Mouse (Mus musculus) kidney, postnatal 0 days (tissue): Measurements from ENCODE around the gene Cant1. TPM values are rescaled to one million over a fixed set of nuclear protein-coding genes. Genes with fewer than 3 reads are reported as not detected.

Source experiments
- ATAC-seq: fragments of 200-750 bp; cut with Nextera tagmentation; replicated peaks from 2 replicates; pipeline ENCODE4 v1.8.0; 2017; ENCODE audit warnings: low read depth, moderate number of reproducible peaks, moderate TSS enrichment, moderate library complexity; ENCODE audit not compliant: low FRiP score
- DNase-seq: peaks from one replicate; pipeline ENCODE4 v3.0.0-alpha.2; 2016; ENCODE audit warnings: low spot score
- H3K27ac ChIP-seq: fragments of 300-500 bp; sonication (generic); 2 replicates; pipeline ENCODE4 v1.5.1; 2014; ENCODE audit warnings: mild to moderate bottlenecking
- H3K27me3 ChIP-seq: fragments of 300-500 bp; sonication (generic); 2 replicates; pipeline ENCODE4 v1.6.1; 2014; ENCODE audit warnings: low read length, mixed read lengths; ENCODE audit not compliant: insufficient read depth
- H3K36me3 ChIP-seq: fragments of 300-500 bp; sonication (generic); 2 replicates; pipeline ENCODE4 v1.6.1; 2014; ENCODE audit warnings: low read length, mixed read lengths; ENCODE audit not compliant: insufficient read depth
- H3K4me1 ChIP-seq: fragments of 300-500 bp; sonication (generic); replicated peaks from 2 replicates; pipeline ENCODE4 v1.6.1; 2014; ENCODE audit warnings: antibody characterized with exemption, low read length, mixed read lengths; ENCODE audit not compliant: insufficient read depth
- H3K4me2 ChIP-seq: fragments of 300-500 bp; sonication (generic); 2 replicates; pipeline ENCODE4 v1.6.1; 2014; ENCODE audit warnings: mild to moderate bottlenecking, low read length, moderate library complexity, mixed read lengths
- H3K4me3 ChIP-seq: fragments of 300-500 bp; sonication (generic); replicated peaks from 2 replicates; pipeline ENCODE4 v1.5.1; 2014; ENCODE audit warnings: low read depth, low read length
- H3K9ac ChIP-seq: fragments of 300-500 bp; sonication (generic); 2 replicates; pipeline ENCODE4 v1.6.1; 2014; ENCODE audit warnings: low read depth, low read length
- H3K9me3 ChIP-seq: fragments of 300-500 bp; sonication (generic); replicated peaks from 2 replicates; pipeline ENCODE4 v1.6.1; 2016; ENCODE audit warnings: low read length, inconsistent platforms, mixed read lengths
- CTCF ChIP-seq: IDR thresholded peaks from 2 replicates; pipeline ENCODE4 v1.5.1; 2016; ENCODE audit warnings: antibody characterized with exemption, low read depth, mild to moderate bottlenecking, moderate library complexity
- WGBS: fragments of 180-500 bp; shearing (Covaris S2); extraction: QIAGEN DNeasy Blood & Tissue Kit; methylation state at CpG from one replicate; pipeline ENCODE4 v1.1.7; 2014; 5-methylcytosine and 5-hydroxymethylcytosine counted together
- polyA plus RNA-seq: library from polyadenylated mRNA; unstranded; fragments of >200 nt; fragmentation: Nextera tagmentation; extraction: Ambion mirVana; gene quantifications from 2 replicates; pipeline ENCODE4 v1.2.1, GENCODE M21; 2015

The Cant1 gene
- polyA plus RNA-seq, 1 experiment from 2014 or later, result 25.7 TPM

DNA sequence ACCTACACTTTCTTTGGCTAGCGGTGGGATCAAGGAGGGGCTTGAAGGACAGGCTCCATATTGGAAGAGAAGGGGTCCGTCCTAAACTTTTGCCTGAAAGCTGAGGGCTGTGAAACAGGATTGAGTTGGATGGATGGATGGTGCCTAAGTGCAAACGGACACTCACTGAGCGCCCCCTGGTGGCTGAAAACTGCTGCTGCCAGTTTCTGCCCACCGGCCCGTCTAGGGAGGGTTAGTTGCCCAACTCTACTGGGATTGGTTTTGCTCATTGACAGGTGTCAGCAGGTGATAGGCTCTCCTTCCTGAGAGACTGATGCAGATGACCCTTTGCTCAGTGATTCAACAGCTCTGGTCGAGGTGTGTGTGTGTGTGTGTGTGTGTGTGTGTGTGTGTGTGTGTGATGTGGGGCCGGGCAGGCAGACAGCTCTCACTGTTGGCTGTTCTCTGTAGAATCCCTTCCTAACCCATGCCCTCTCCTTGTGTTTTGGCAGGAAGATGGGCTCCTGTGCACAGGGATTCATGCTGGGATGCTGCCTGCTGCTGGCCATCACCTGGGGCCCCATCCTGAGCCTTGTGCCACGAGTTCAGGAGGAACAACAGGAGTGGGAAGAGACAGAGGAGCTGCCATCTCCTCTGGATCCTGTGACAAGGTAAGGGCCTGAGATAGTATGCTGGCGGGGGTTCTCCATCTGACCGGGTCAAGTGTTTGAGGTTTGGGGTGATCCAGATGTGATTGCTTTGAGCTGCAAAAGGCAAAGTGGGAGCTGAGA, 24.5 kb upstream of the Cant1 start:
- Histone ChIP-seq H3K27ac (no peak overlapping the region), H3K9ac (no peak overlapping the region), H3K4me1 (0 out of 2 replicates have a peak, but pooled peaks cover 9% of the 10 kb centered on the region), H3K4me2 (no peak overlapping the region), H3K9me3 (no peaks in the 10 kb centered on the region), H3K27me3 (no peaks in the 10 kb centered on the region), H3K36me3 (no peaks in the 10 kb centered on the region), H3K4me3 (no peak overlapping the region)
- DNase-seq (peak; percentile 89), ATAC-seq (peak; percentile 53)
- peak; percentile 96 for TF ChIP-seq CTCF
- WGBS, result 35% methylated on average over 11 of the region's 11 CpGs

DNA sequence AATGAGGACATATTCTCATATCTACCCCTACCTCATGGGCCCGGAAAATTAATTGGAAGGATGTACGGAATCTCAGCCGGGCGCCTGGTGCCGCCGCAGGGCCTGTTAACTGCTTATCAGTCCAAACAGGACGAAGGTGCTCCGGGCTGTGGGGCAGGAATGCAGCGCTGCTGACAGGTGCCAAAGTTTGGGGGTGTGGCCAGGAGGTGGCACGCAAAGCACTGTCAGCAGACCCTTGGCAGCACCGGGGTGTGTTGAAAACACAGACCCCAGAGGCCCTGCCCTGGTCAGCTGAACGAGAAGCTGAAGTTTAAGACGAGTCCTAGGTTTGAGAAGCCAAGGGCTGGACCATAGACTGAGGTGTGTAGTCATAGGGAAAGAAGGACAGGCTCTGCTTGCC, 23.8 kb upstream of the Cant1 start:
- Histone ChIP-seq H3K9me3 (no peaks in the 10 kb centered on the region), H3K4me2 (no peak overlapping the region), H3K27me3 (no peaks in the 10 kb centered on the region), H3K36me3 (no peaks in the 10 kb centered on the region), H3K4me1 (0 out of 2 replicates have a peak, but pooled peaks cover 11% of the 10 kb centered on the region), H3K27ac (no peak overlapping the region), H3K4me3 (no peak overlapping the region), H3K9ac (no peak overlapping the region)
- ATAC-seq, result no peak
- no peak for TF ChIP-seq CTCF
- 77% methylated on average over 13 of the region's 13 CpGs for WGBS
- no peak for DNase-seq

DNA sequence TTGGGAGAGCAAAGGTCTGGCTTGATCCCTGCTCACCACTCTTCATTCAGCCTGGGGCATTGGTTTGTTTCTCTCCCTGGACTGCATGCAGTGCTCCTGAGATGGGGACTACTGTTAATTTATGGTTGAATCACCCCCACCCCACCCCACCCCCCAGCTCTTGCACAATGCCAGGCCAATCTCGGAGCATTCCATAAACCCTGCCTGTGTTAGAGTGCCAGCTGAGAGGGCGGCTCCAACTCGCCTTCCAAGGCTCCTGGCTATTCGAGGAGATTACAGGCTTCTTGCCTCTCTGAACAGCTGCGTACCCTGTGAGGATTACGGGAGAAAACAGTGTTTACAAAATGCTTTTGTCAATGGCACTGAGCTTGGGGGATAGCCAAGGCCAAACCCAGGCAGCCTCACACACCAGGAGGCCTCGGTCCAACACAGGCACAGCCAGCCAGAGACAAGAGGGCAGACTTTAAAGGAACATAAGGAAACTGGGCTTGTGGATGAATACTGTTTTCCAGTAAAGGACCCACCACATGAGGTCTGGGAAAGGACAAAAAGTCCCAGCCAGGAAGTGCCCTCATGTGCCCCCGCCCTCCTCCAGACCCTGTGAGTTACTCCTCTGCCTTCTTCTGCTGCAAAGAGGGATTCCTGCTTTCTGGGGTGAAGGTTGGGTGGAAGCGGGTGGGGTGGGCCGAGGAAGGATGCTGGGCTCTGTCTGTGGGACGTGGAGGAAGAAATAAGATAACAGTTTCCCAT, 20.0 kb upstream of the Cant1 start:
- H3K9ac ChIP-seq, result no peak overlapping the region
- no peak overlapping the region for H3K27ac ChIP-seq
- no peak for TF ChIP-seq CTCF
- H3K27me3 ChIP-seq, result no peaks in the 10 kb centered on the region
- no peak for DNase-seq
- 0 out of 2 replicates have a peak, but pooled peaks cover 15% of the 10 kb centered on the region for H3K4me1 ChIP-seq
- whole genome bisulfite sequencing, result 30% methylated on average over 11 of the region's 11 CpGs
- H3K4me3 ChIP-seq, result no peak overlapping the region
- ATAC-seq, result no peak
- no peaks in the 10 kb centered on the region for H3K36me3 ChIP-seq
- H3K9me3 ChIP-seq, result no peaks in the 10 kb centered on the region
- no peak overlapping the region for H3K4me2 ChIP-seq

DNA sequence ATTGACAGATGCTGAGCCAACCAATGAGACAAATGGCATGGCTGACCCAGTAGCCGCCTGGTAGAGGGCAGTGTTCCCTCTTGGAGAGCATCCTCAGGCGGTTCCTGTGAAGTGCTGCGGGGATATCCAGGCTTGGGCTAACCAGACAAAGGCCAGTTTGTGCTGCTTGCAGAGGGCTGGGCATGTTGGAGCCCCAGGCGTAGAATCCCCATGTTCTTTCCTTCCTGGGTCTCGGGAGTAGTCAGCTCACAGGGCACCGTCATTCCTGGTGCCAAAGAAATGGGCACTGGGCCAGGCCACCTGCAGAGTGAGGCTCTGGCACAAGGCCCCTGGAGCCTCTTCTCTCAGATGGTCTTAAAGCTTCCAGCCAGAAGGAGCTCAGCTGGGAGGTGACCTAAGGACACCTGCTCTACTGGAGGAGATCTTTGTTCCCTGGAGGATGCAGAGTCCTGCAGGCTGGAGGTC, 17.6 kb upstream of the Cant1 start:
- WGBS, result 51% methylated on average over 6 of the region's 6 CpGs
- ATAC-seq (no peak), DNase-seq (no peak)

DNA sequence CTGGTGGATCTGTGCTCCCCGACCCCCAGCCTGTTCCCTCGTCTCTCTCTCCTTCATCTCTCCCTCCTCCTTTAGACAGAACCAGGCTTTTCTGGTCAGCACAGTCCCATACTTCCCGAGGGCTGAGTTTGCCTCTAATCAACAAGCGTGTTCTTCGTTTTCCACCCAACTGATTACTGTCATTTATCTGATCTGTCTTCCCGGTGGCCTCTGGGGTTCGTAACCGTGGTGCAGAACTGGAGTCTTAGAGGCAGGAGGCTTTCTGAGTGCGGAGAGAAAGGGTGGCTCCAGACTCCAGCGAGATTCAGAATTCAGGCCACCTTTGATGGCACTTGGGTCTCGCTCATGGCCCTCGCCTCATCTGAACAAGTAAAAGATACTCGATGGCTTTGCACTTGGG, 15.2 kb upstream of the Cant1 start:
- H3K27ac ChIP-seq, result peak overlapping the region; percentile 36; the same call in 1 of the 2 replicates
- peak overlapping the region; percentile 46; the same call in 1 of the 2 replicates for H3K9ac ChIP-seq
- ATAC-seq (no peak), DNase-seq (no peak)
- no peaks in the 10 kb centered on the region for H3K36me3 ChIP-seq
- WGBS, result 37% methylated on average over 13 of the region's 13 CpGs
- H3K27me3 ChIP-seq, result no peaks in the 10 kb centered on the region
- peak overlapping the region; percentile 51 for H3K4me2 ChIP-seq
- H3K4me3 ChIP-seq, result peak overlapping the region; percentile 21; the same call in 1 of the 2 replicates
- H3K4me1 ChIP-seq, result peaks cover 15% of the 10 kb centered on the region; the same call in 1 of the 2 replicates
- TF ChIP-seq CTCF, result no peak
- H3K9me3 ChIP-seq, result no peaks in the 10 kb centered on the region

More for the DNA sequence above, 17.6 kb upstream of the Cant1 start:
- Histone ChIP-seq H3K27me3 (no peaks in the 10 kb centered on the region), H3K4me3 (no peak overlapping the region), H3K4me2 (no peak overlapping the region), H3K36me3 (no peaks in the 10 kb centered on the region), H3K9me3 (no peaks in the 10 kb centered on the region), H3K27ac (peak overlapping the region; percentile 15; the same call in 1 of the 2 replicates), H3K4me1 (peaks cover 15% of the 10 kb centered on the region; the same call in 1 of the 2 replicates), H3K9ac (no peak overlapping the region)
- peak; percentile 43 for TF ChIP-seq CTCF

DNA sequence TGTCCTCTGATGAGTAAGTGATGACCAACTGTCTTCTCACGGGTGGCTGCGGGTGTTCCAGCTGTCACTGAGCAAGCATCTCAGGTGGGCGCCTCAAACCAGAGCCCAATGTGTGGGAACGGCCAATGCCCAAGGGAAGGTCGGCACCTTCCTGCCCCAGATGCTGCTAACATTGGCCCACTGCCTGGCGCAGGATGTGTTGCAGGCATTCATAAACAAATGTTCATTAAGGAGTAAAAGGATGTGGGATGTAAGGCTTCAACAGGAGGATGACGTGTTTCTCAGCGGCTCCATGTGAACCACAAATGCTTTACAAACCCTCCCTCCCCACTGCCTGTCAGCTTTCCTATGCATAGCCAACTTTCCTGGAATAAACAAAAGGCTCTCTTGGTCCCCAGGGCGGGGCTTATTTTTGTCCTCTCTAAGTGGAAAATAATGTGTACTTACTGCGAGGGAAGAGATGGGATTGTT, 14.5 kb upstream of the Cant1 start:
- peak overlapping the region; percentile 51 for H3K4me2 ChIP-seq
- H3K36me3 ChIP-seq, result no peaks in the 10 kb centered on the region
- TF ChIP-seq CTCF, result no peak
- ATAC-seq (no peak), DNase-seq (peak; percentile 73)
- WGBS, result 46% methylated on average over 10 of the region's 10 CpGs
- H3K4me3 ChIP-seq, result peak overlapping the region; percentile 21; the same call in 1 of the 2 replicates
- no peak overlapping the region for H3K9ac ChIP-seq
- H3K4me1 ChIP-seq, result peaks cover 13% of the 10 kb centered on the region; the same call in 1 of the 2 replicates
- H3K27me3 ChIP-seq, result no peaks in the 10 kb centered on the region
- H3K27ac ChIP-seq, result peak overlapping the region; percentile 36; the same call in 1 of the 2 replicates
- no peaks in the 10 kb centered on the region for H3K9me3 ChIP-seq
